Mouse (Mus musculus) kidney, adult 2 months (tissue): ENCODE data around the gene Znhit6.

Experiments
- CTCF ChIP-seq: fragments of 200-500 bp; conservative IDR thresholded peaks from 2 replicates; pipeline ENCODE4 v1.5.1; 2011; ENCODE audit warnings: low read depth, mild to moderate bottlenecking, control low read depth, low read length, moderate library complexity, mixed read lengths; ENCODE audit not compliant: insufficient read depth, insufficient read length
- POLR2A ChIP-seq: fragments of 200-500 bp; IDR thresholded peaks from one replicate; pipeline ENCODE4 v1.6.1; 2011; ENCODE audit warnings: low read depth, low read length, control low read depth

DNA sequence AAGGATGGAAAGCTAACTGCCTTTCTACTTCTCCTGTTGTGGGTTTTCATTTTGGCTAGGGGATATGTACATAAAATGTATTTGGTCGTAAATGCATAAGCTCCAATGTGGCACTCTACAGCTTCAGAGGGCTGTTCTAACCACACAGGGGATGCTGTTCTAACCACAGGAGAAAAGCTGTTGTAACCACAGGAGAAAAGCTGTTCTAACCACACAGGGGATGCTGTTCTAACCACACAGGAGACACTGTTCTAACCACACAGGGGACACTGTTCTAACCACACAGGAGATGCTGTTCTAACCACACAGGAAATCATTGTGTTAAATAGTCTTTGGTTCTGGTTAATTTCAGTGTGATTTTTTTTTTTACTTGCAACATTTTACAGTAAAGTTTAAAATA is 38.1 kb upstream of the Znhit6 start:
- TF ChIP-seq CTCF (no peak), POLR2A (no peak)
